Mouse (Mus musculus) forebrain, embryonic 11.5 days (tissue): ENCODE measurements at regions not wholly inside any gene's neighbourhood (a gene's known extent, or its start where the extent isn't known, plus 50 kb on each side); places are given as distances from the start of the nearest gene placed in this dataset.

Experiments
- ATAC-seq: fragments of 200-750 bp; cut with Nextera tagmentation; replicated peaks from 2 replicates; pipeline ENCODE4 v1.8.0; 2017; ENCODE audit warnings: moderate TSS enrichment; ENCODE audit not compliant: low FRiP score
- DNase-seq: peaks from one replicate; pipeline ENCODE4 v3.0.0-alpha.2; 2017; ENCODE audit warnings: low spot score
- H3K27ac ChIP-seq: fragments of 300-500 bp; sonication (generic); 2 replicates; pipeline ENCODE4 v1.5.1; 2014; ENCODE audit warnings: low read depth, low read length
- H3K27me3 ChIP-seq: fragments of 300-500 bp; sonication (generic); 2 replicates; pipeline ENCODE4 v1.6.1; 2014; ENCODE audit warnings: mild to moderate bottlenecking, low read length, mixed read lengths; ENCODE audit not compliant: control insufficient read depth, insufficient read depth
- H3K36me3 ChIP-seq: fragments of 300-500 bp; sonication (generic); 2 replicates; pipeline ENCODE4 v1.6.1; 2014; ENCODE audit warnings: mild to moderate bottlenecking, low read length, moderate library complexity, mixed read lengths; ENCODE audit not compliant: control insufficient read depth, insufficient read depth
- H3K4me1 ChIP-seq: fragments of 300-500 bp; sonication (generic); replicated peaks from 2 replicates; pipeline ENCODE4 v1.6.1; 2014; ENCODE audit warnings: low read length, mixed read lengths; ENCODE audit not compliant: control insufficient read depth, insufficient read depth
- H3K4me2 ChIP-seq: fragments of 300-500 bp; sonication (generic); 2 replicates; pipeline ENCODE4 v1.6.1; 2014; ENCODE audit warnings: low read depth, mild to moderate bottlenecking, low read length, moderate library complexity, mixed read lengths; ENCODE audit not compliant: severe bottlenecking
- H3K4me3 ChIP-seq: fragments of 300-500 bp; sonication (generic); 2 replicates; pipeline ENCODE4 v1.5.1; 2014; ENCODE audit warnings: low read depth, low read length
- H3K9ac ChIP-seq: fragments of 300-500 bp; sonication (generic); 2 replicates; pipeline ENCODE4 v1.6.1; 2014; ENCODE audit warnings: low read length
- H3K9me3 ChIP-seq: fragments of 300-500 bp; sonication (generic); 2 replicates; pipeline ENCODE4 v1.6.1; 2016; ENCODE audit warnings: low read length, mixed read lengths; ENCODE audit not compliant: control insufficient read depth
- WGBS: fragments of 180-500 bp; shearing (Covaris S2); extraction: QIAGEN DNeasy Blood & Tissue Kit; methylation state at CpG from one replicate; pipeline ENCODE4 v1.1.7; 2014; 5-methylcytosine and 5-hydroxymethylcytosine counted together

GRCm38 (mm10) chr3:52756006-52756405 lies 261.0 kb downstream of the Cog6 start:
- Histone ChIP-seq H3K27me3 (no peaks in the 10 kb centered on the region), H3K9me3 (no peaks in the 10 kb centered on the region), H3K4me1 (no peaks in the 10 kb centered on the region), H3K27ac (no peak overlapping the region), H3K4me2 (no peak overlapping the region), H3K4me3 (no peak overlapping the region), H3K9ac (no peak overlapping the region), H3K36me3 (no peaks in the 10 kb centered on the region)
- 87% methylated on average over 5 of the region's 5 CpGs for WGBS
- DNase-seq (no peak), ATAC-seq (no peak)

GRCm38 (mm10) chr3:52754978-52755377 lies 262.1 kb downstream of the Cog6 start:
- Histone ChIP-seq H3K27ac (no peak overlapping the region), H3K36me3 (no peaks in the 10 kb centered on the region), H3K9ac (no peak overlapping the region), H3K4me2 (no peak overlapping the region), H3K4me3 (no peak overlapping the region), H3K4me1 (no peaks in the 10 kb centered on the region), H3K27me3 (no peaks in the 10 kb centered on the region), H3K9me3 (no peaks in the 10 kb centered on the region)
- WGBS: 61% methylated on average over 6 of the region's 6 CpGs
- ATAC-seq (no peak), DNase-seq (no peak)

DNA sequence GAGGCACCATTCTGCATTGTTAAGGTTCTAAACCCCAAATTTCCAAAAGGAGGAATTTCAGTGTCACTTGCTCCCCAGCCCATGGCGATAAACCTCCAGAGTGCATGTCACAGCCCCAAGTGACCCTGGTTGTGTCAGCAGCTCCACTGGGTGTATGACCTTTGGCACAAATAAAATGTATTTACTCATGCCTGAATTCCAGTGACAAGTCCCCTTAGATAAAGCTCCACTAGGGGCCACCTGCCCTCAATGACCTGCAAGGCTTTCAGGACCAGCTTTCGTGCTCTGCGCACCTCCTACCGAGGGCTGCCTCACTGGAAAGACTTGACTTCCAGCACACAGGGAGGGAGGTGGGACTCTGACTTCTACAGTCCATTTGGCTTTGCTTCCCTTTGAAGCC lies 262.6 kb downstream of the Cog6 start:
- Histone ChIP-seq H3K9ac (no peak overlapping the region), H3K27me3 (no peaks in the 10 kb centered on the region), H3K9me3 (no peaks in the 10 kb centered on the region), H3K4me3 (no peak overlapping the region), H3K36me3 (no peaks in the 10 kb centered on the region), H3K4me2 (no peak overlapping the region), H3K4me1 (no peaks in the 10 kb centered on the region), H3K27ac (no peak overlapping the region)
- DNase-seq: no peak
- ATAC-seq: no peak
- 65% methylated on average over 4 of the region's 4 CpGs for WGBS

DNA sequence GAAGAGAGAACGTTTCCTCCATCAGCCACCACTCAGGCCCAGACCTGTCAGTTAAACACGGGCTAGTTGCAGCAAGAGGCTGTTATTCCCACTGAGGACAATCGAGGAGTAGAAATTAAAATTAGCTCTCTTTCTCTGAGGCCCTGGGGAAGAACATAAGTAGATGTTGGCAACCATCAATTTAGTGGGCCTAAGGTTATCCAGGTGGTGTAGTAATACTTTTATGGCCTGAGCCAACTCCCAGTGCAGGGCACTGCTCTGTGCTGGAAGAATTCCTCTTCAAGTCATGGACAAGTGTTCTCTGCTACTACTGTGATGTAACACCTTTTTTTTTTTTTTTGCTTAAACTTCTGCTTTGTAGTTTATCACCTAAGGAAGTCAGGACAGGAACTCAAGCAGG lies 270.1 kb downstream of the Cog6 start:
- no peaks in the 10 kb centered on the region for H3K36me3 ChIP-seq
- no peak overlapping the region for H3K9ac ChIP-seq
- no peak for DNase-seq
- WGBS: 71% methylated on average over 3 of the region's 3 CpGs
- no peak overlapping the region for H3K27ac ChIP-seq
- H3K4me1 ChIP-seq: no peaks in the 10 kb centered on the region
- no peak overlapping the region for H3K4me3 ChIP-seq
- H3K27me3 ChIP-seq: no peaks in the 10 kb centered on the region
- no peaks in the 10 kb centered on the region for H3K9me3 ChIP-seq
- H3K4me2 ChIP-seq: no peak overlapping the region
- no peak for ATAC-seq

DNA sequence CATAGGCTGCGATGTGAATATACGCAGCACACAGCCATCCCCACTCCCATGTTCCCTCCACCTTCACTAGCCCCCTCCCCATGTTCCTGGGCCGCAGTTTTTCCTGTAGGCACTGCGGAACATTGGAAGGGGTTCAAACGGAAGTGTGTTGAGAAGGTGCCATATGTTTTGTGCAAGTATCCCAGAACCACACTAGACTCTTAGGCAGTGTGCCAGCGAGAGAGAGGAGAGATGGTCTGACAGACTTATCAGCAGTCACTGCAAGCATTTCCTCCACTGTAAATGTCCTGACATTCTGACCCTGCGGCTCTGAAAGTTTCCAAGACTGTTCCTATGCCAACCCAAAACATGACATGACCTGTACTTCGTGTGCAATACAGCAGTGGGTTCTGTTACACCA lies 272.7 kb downstream of the Cog6 start:
- no peak overlapping the region for H3K4me2 ChIP-seq
- 93% methylated on average over 8 of the region's 8 CpGs for WGBS
- H3K9ac ChIP-seq: no peak overlapping the region
- no peaks in the 10 kb centered on the region for H3K4me1 ChIP-seq
- no peak overlapping the region for H3K4me3 ChIP-seq
- no peaks in the 10 kb centered on the region for H3K36me3 ChIP-seq
- H3K27ac ChIP-seq: no peak overlapping the region
- H3K9me3 ChIP-seq: no peaks in the 10 kb centered on the region
- no peak for ATAC-seq
- no peaks in the 10 kb centered on the region for H3K27me3 ChIP-seq
- DNase-seq: no peak

DNA sequence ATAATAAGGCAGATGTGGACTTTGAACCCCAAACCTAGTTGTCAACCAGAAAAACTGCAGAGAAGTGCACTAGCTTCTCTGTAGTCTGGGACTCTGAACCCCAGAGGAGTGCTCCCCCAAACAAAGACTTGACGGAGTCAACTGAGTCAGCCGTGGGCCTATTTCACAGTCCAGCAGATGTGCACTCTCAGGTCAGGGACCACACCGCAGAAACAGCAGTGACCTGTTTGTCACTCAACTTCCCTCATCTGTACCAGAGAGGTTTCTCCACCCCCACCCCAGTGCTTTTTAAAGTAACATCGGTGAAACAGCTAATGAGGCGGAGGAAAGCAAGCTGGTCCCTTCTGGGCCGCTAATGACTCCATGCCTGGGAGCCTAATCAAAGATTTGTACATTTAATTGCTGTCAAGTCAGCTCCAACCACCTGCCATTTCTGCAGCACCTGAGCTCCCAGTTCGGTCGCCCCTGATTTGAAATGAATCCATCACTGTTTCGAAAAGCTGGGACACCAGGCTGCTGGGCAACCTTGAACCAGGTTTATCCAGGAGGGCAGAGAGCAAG lies 276.5 kb downstream of the Cog6 start:
- H3K9me3 ChIP-seq: no peaks in the 10 kb centered on the region
- WGBS: 66% methylated on average over 9 of the region's 9 CpGs
- no peak overlapping the region for H3K27ac ChIP-seq
- H3K4me1 ChIP-seq: no peaks in the 10 kb centered on the region
- H3K36me3 ChIP-seq: no peaks in the 10 kb centered on the region
- H3K4me2 ChIP-seq: no peak overlapping the region
- H3K4me3 ChIP-seq: no peak overlapping the region
- no peak overlapping the region for H3K9ac ChIP-seq
- no peaks in the 10 kb centered on the region for H3K27me3 ChIP-seq
- ATAC-seq (0 out of 2 replicates have a peak, but pooled peaks have one; percentile 42), DNase-seq (peak; percentile 55)

DNA sequence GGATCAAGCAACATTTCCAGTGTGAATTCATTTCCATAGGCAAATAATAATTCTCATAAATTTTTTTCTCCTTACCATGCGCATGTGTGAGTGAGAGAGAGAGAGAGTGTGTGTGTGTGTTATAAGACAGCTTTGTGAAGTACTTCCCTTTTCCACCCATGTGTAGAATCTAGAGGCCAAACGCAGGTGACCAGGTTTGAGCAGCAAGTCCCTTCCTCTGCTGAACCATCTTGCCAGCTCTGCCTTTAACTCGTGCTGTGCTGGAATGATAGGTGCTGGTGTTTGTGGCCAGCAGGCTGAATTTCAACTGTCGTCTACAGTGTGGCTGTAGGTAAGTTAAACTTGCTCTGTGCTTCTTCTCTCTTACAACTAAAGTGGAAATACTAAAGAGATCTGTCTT lies 277.5 kb downstream of the Cog6 start:
- H3K4me2 ChIP-seq: no peak overlapping the region
- H3K9ac ChIP-seq: no peak overlapping the region
- no peaks in the 10 kb centered on the region for H3K9me3 ChIP-seq
- DNase-seq: no peak
- H3K4me1 ChIP-seq: no peaks in the 10 kb centered on the region
- no peak overlapping the region for H3K4me3 ChIP-seq
- H3K36me3 ChIP-seq: no peaks in the 10 kb centered on the region
- no peak for ATAC-seq
- H3K27me3 ChIP-seq: no peaks in the 10 kb centered on the region
- H3K27ac ChIP-seq: no peak overlapping the region
- 79% methylated on average over 4 of the region's 4 CpGs for WGBS

GRCm38 (mm10) chr3:52738386-52738785 lies 278.7 kb downstream of the Cog6 start:
- H3K4me2 ChIP-seq: no peak overlapping the region
- no peaks in the 10 kb centered on the region for H3K9me3 ChIP-seq
- ATAC-seq (no peak), DNase-seq (no peak)
- no peaks in the 10 kb centered on the region for H3K36me3 ChIP-seq
- H3K27me3 ChIP-seq: no peaks in the 10 kb centered on the region
- no peaks in the 10 kb centered on the region for H3K4me1 ChIP-seq
- H3K4me3 ChIP-seq: no peak overlapping the region
- WGBS: 78% methylated on average over 5 of the region's 5 CpGs
- H3K27ac ChIP-seq: no peak overlapping the region
- H3K9ac ChIP-seq: no peak overlapping the region

DNA sequence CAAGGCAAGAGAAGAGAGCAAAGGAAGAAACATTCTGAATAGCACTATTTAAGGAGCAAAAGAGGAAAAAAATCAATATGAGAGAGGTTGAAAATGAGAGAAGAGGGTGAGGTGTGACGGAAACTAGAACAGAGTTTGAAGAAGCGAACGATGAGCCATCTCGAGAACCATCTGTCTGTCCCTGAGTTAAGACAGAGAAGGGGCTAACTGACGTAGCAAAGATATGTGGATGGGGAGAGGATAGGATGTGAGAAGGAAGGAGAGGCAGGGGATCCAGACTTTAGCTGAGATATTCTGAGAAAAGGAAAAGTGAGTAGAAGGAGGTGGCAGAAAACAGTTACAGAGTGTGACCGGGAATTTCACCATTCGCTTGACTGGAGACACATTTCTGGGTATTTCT lies 281.1 kb downstream of the Cog6 start:
- no peaks in the 10 kb centered on the region for H3K27me3 ChIP-seq
- no peaks in the 10 kb centered on the region for H3K9me3 ChIP-seq
- no peaks in the 10 kb centered on the region for H3K4me1 ChIP-seq
- H3K27ac ChIP-seq: no peak overlapping the region
- 93% methylated on average over 7 of the region's 7 CpGs for WGBS
- DNase-seq (no peak), ATAC-seq (no peak)
- no peak overlapping the region for H3K4me2 ChIP-seq
- H3K9ac ChIP-seq: no peak overlapping the region
- no peak overlapping the region for H3K4me3 ChIP-seq
- H3K36me3 ChIP-seq: no peaks in the 10 kb centered on the region
